ENCODE assay signal across 8 mouse cellular contexts in the genomic region with DNA sequence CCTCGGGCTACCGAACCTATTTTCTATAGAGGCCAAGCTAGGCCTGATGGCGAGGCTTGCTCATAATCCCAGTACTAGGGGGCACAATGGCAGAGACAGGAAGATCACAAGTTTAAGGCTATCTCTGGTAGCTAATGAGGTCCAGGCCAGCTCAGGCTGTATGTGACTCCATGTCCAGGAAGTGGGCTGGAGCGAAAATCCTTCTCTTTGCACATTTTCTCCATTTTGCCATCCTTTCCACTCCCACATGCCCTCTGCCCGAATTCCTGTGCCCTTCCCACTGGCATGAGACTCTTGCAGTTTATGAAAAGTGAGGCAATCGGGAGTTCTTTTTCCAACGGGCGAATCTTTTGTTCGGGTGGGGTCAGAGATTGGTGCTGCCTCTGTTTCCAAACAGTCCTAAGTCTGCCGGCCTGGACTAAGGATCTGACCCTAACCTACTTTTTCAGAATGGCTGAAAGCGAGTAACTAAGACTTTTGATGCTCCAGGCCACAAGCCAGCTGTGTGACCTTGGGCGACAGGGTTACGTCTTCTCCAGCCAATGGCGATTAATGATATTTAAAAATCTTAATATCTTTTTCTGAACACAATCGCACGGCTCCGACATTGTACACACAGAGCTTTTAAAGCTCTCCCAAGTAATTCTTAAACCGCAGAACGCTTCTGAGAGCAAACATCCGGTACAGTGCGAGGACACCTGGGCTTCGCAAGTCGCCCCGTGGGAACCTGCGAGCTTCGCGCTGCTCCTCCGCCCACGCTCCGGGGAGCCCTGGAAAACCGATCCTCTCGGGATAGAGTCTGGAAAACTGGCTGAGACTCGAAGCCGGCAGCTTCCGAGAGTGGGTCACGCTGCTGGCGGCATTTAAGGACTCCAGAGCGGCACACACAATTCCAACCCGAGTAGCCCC. TPM values are rescaled to one million over a fixed set of nuclear protein-coding genes. Genes with fewer than 3 reads are reported as not detected.
DNase-seq lines count a peak whose midpoint lies in the region; ATAC-seq lines count a peak whose summit lies in the region.

No protein-coding gene starts in this region.

- H3K36me3 ChIP-seq in midbrain, embryonic 10.5 days: no peaks in the 10 kb centered on the region

- peak overlapping the region; percentile 93 for H3K4me3 ChIP-seq in midbrain, embryonic 10.5 days

- H3K9me3 ChIP-seq in midbrain, embryonic 10.5 days (replicated peaks): no peaks in the 10 kb centered on the region

- peaks cover 6% of the 10 kb centered on the region; the same call in 1 of the 2 replicates for H3K27me3 ChIP-seq in midbrain, embryonic 10.5 days (ENCODE audit: low read depth, poor library complexity, severe bottlenecking)

- WGBS in midbrain, embryonic 10.5 days: 21% methylated on average over 39 of the region's 39 CpGs

- peaks cover 31% of the 10 kb centered on the region for H3K4me1 ChIP-seq in midbrain, embryonic 10.5 days

- peak; percentile 41 for DNase-seq in layer of hippocampus, adult 11-12 months (ENCODE audit: low spot score)
- no peak for DNase-seq in layer of hippocampus, adult 9-10 months (ENCODE audit: low spot score)
- peak; percentile 82 for DNase-seq in adipocyte (ENCODE audit: low spot score)
- peak; percentile 59 for DNase-seq in kidney, adult 9 months
- peak; percentile 20 for DNase-seq in midbrain, embryonic 10.5 days (ENCODE audit: low spot score)
- peak; percentile 72 to 81 for DNase-seq in thymus, adult 18-20 months
- no peak for DNase-seq in right cerebral cortex, postnatal 25 days

- ATAC-seq in erythroid progenitor cell, adult 5-6 weeks (replicated peaks; ENCODE audit: low FRiP score, poor library complexity, severe bottlenecking): peak; percentile 16; the same call in 1 of the 2 replicates

- peak overlapping the region; percentile 93 for H3K27ac ChIP-seq in midbrain, embryonic 10.5 days (replicated peaks)

RNA-seq across cellular contexts. Expression of a gene that starts 0.8 kb away (rescaled TPM):
- total RNA-seq in erythroid progenitor cell, adult 5-6 weeks (2015; ENCODE audit: low replicate concordance): 126 and 140 TPM in 2 replicates
- 96.1 and 111 TPM in 2 replicates for total RNA-seq in erythroid progenitor cell, adult 5-6 weeks (2017; ENCODE audit: low replicate concordance)
- 8.9 and 9.2 TPM in 2 replicates for polyA plus RNA-seq in midbrain, embryonic 10.5 days (2016; fragmentation: Nextera tagmentation; extraction: Ambion mirVana)

Comparison
In these comparisons a context has a peak if more than half of its experiments do, and no peak if none do; other contexts are left out.
1. DNase-seq: peak in layer of hippocampus, adult 11-12 months (single experiment), adipocyte (single experiment), kidney, adult 9 months (single experiment), midbrain, embryonic 10.5 days (single experiment) and thymus, adult 18-20 months (2 of 2); none in layer of hippocampus, adult 9-10 months (single experiment) and right cerebral cortex, postnatal 25 days (single experiment).